Mouse (Mus musculus) kidney, embryonic 14.5 days (tissue): ENCODE results near the gene Ankrd12. TPM values are rescaled to one million over a fixed set of nuclear protein-coding genes. Genes with fewer than 3 reads are reported as not detected.
A peak's percentile ranks its signal among the peaks of the same experiment; 100 is the strongest.

Source experiments
- ATAC-seq: fragments of 200-750 bp; cut with Nextera tagmentation; 2 replicates; pipeline ENCODE4 v1.8.0; 2017; ENCODE audit warnings: moderate number of reproducible peaks, mild to moderate bottlenecking, moderate TSS enrichment, moderate library complexity; ENCODE audit not compliant: low FRiP score, low TSS enrichment
- H3K27ac ChIP-seq: fragments of 300-500 bp; sonication (generic); 2 replicates; pipeline ENCODE4 v1.5.1; 2014; ENCODE audit warnings: low read depth, mild to moderate bottlenecking, low read length, moderate library complexity, mixed read lengths
- H3K27me3 ChIP-seq: fragments of 300-500 bp; sonication (generic); 2 replicates; pipeline ENCODE4 v1.6.1; 2014; ENCODE audit warnings: mild to moderate bottlenecking, low read length; ENCODE audit not compliant: control insufficient read depth, insufficient read depth
- H3K36me3 ChIP-seq: fragments of 300-500 bp; sonication (generic); 2 replicates; pipeline ENCODE4 v1.6.1; 2014; ENCODE audit warnings: low read length, mixed read lengths; ENCODE audit not compliant: control insufficient read depth, insufficient read depth
- H3K4me1 ChIP-seq: fragments of 300-500 bp; sonication (generic); 2 replicates; pipeline ENCODE4 v1.6.1; 2014; ENCODE audit warnings: low read length, mixed read lengths; ENCODE audit not compliant: control insufficient read depth, insufficient read depth
- H3K4me2 ChIP-seq: fragments of 300-500 bp; sonication (generic); replicated peaks from 2 replicates; pipeline ENCODE4 v1.6.1; 2014; ENCODE audit warnings: low read depth, mild to moderate bottlenecking, low read length
- H3K4me3 ChIP-seq: fragments of 300-500 bp; sonication (generic); 2 replicates; pipeline ENCODE4 v1.5.1; 2014; ENCODE audit warnings: mild to moderate bottlenecking, low read length
- H3K9ac ChIP-seq: fragments of 300-500 bp; sonication (generic); 2 replicates; pipeline ENCODE4 v1.6.1; 2014; ENCODE audit warnings: low read depth, mild to moderate bottlenecking, low read length, moderate library complexity
- H3K9me3 ChIP-seq: fragments of 300-500 bp; sonication (generic); 2 replicates; pipeline ENCODE4 v1.6.1; 2016; ENCODE audit warnings: low read length; ENCODE audit not compliant: control insufficient read depth
- WGBS: fragments of 180-500 bp; shearing (Covaris S2); extraction: QIAGEN DNeasy Blood & Tissue Kit; methylation state at CpG from one replicate; pipeline ENCODE4 v1.1.7; 2014; 5-methylcytosine and 5-hydroxymethylcytosine counted together
- polyA plus RNA-seq: library from polyadenylated mRNA; unstranded; fragments of >200 nt; fragmentation: Nextera tagmentation; extraction: Ambion mirVana; gene quantifications from 2 replicates; pipeline ENCODE4 v1.2.1, GENCODE M21; 2014

Gene Ankrd12
- polyA plus RNA-seq, 1 experiment from 2014 or later = 21.3 TPM

- Histone ChIP-seq H3K9ac (no peak overlapping the region), H3K4me3 (no peak overlapping the region), H3K36me3 (peaks cover 45% of the 10 kb centered on the region), H3K27me3 (no peaks in the 10 kb centered on the region), H3K27ac (no peak overlapping the region), H3K4me1 (no peaks in the 10 kb centered on the region), H3K4me2 (no peak overlapping the region), H3K9me3 (no peaks in the 10 kb centered on the region)
- WGBS = 23% methylated on average over 5 of the region's 5 CpGs
- no peak for ATAC-seq
Observed at GRCm38 (mm10) chr17:65924218-65924617, 152.7 kb downstream of the Ankrd12 start.

DNA sequence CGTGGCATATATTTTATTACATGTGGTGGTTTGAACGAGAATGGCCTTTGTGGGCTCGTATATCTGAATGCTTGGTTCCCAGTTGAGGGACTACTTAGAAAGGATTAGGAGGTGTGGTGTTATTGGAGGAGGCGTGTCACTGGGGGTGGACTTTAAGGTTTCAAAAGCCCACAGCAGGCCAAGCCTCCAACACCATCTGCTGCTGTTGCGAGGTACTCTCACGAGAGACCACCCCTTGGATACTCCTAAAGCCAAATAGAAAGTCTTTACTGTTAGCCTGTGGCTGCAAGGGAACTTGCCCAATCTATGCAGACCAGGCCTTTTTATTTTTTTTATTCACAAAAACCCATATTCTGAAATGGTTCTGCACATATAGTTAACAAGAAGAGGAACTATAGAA lies 154.9 kb downstream of the Ankrd12 start:
- Histone ChIP-seq H3K4me2 (no peak overlapping the region), H3K9me3 (no peaks in the 10 kb centered on the region), H3K9ac (no peak overlapping the region), H3K36me3 (peaks cover 35% of the 10 kb centered on the region), H3K4me1 (no peaks in the 10 kb centered on the region), H3K4me3 (no peak overlapping the region), H3K27me3 (no peaks in the 10 kb centered on the region), H3K27ac (no peak overlapping the region)
- WGBS = 82% methylated on average over 6 of the region's 6 CpGs
- ATAC-seq = no peak

GRCm38 (mm10) chr17:65919235-65919634 lies 157.7 kb downstream of the Ankrd12 start:
- Histone ChIP-seq H3K4me1 (0 out of 2 replicates have a peak, but pooled peaks cover 7% of the 10 kb centered on the region), H3K27ac (no peak overlapping the region), H3K36me3 (peaks cover 14% of the 10 kb centered on the region; the same call in 1 of the 2 replicates), H3K9ac (no peak overlapping the region), H3K4me2 (no peak overlapping the region), H3K27me3 (no peaks in the 10 kb centered on the region), H3K4me3 (no peak overlapping the region), H3K9me3 (no peaks in the 10 kb centered on the region)
- no peak for ATAC-seq
- 74% methylated on average over 3 of the region's 3 CpGs for WGBS

DNA sequence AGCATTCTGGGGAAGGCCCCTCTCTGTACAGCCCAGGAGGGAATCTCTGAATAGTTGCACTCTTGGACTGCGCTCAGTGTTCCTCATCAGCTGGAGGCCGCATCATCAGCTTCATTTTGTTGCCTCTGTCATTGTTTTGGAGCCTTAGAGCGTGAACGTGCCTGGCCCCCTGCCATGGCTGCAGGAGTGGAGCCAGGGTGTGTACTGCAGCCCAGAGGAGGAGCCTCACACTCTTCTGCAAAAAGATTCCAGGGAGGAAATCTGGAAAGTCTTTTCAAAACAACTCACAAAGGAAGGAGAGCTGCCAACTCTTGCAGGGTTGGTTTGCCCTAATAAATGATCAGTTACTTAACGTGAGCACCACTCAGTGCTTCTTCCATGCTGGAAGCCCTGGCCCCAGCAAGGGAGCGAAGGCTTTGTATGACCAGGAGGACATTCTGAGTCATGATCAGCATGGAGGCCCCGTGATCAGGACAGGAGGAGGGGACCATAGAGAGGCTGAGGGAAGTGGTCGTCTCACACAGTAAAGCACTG lies 160.7 kb downstream of the Ankrd12 start:
- WGBS = 43% methylated on average over 8 of the region's 8 CpGs
- no peak overlapping the region; the same call in 1 of the 2 replicates for H3K4me2 ChIP-seq

More for the DNA sequence above, 160.7 kb downstream of the Ankrd12 start:
- Histone ChIP-seq H3K9me3 (no peaks in the 10 kb centered on the region), H3K4me3 (no peak overlapping the region), H3K4me1 (0 out of 2 replicates have a peak, but pooled peaks cover 7% of the 10 kb centered on the region), H3K9ac (no peak overlapping the region), H3K27ac (peak overlapping the region; percentile 91), H3K36me3 (no peaks in the 10 kb centered on the region), H3K27me3 (no peaks in the 10 kb centered on the region)
- peak; percentile 91 for ATAC-seq

Other genes with a start within 250 kb of the Ankrd12 start
- gene Ralbp1, start 191.3 kb downstream of the Ankrd12 start, polyA plus RNA-seq = 61.3 and 76.6 TPM in 2 replicates
- gene Twsg1, start 125.9 kb downstream of the Ankrd12 start, polyA plus RNA-seq = 84.6 and 146 TPM in 2 replicates
- gene Ndufv2, start 24.5 kb upstream of the Ankrd12 start, polyA plus RNA-seq = 380 and 457 TPM in 2 replicates
- gene Washc1, start 34.5 kb upstream of the Ankrd12 start, polyA plus RNA-seq = 33.1 and 38.4 TPM in 2 replicates
- gene Ddx11, start 46.4 kb upstream of the Ankrd12 start, polyA plus RNA-seq = 13.9 and 26.3 TPM in 2 replicates